In the genomic region with DNA sequence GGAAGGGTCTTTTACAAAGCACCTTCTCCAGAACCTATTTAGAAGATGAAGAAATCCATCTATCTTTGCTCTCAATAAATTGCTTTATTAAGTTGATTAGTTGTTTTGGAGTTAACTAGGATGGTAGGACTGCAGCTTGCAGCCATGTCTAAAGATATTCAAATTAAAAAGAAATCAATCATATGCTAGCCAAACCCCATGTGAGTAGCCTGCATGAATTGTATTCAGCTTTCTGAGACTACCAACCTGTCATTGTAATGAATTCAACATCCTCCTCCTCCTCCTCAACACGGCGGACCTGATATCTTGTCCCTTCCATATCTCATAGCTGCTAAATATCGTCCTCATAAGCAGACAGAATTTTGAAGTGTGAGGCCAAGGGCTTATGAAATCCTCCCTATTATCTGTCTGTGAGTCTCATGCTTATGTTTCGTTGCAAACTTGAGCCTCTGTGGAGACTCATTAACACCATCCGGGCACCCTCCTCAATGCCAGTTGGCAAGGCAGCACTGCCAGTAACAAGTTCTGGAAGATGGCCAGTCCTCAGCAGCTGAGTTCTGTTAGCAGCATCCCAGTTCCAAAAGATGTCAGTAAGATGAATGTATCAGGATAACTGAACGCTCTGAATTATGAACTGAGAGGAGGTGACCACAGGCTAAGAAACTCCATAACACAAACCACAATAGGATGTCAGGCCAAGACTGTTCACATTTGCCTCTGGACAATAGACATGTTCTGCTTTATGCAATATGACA, we compare ENCODE assay signal across 8 mouse cellular contexts. TPM values are rescaled to one million over a fixed set of nuclear protein-coding genes. Genes with fewer than 3 reads are reported as not detected.
A peak's percentile ranks its signal among the peaks of the same experiment; 100 is the strongest.
DNase-seq lines count a peak whose midpoint lies in the region; ATAC-seq lines count a peak whose summit lies in the region.
"Had no signal": no experiment of that assay in that cellular context is flagged by ENCODE, and none has a peak within 500 bp of the region (broad histone marks: within the 10 kb centered on the region; RNA-seq: fewer than 3 reads in every experiment).

No protein-coding gene starts in this region.

- H3K9me3 ChIP-seq in kidney, embryonic 16.5 days (ENCODE audit: low read length): no peaks in the 10 kb centered on the region

- H3K36me3 ChIP-seq in kidney, embryonic 16.5 days (ENCODE audit: insufficient read depth, low read length): no peaks in the 10 kb centered on the region

- no peak overlapping the region for H3K27ac ChIP-seq in kidney, embryonic 16.5 days (ENCODE audit: low read length)
- H3K27ac ChIP-seq: liver, embryonic 14.5 days had no signal

- H3K4me1 ChIP-seq in kidney, embryonic 16.5 days (ENCODE audit: insufficient read depth, low read length): no peaks in the 10 kb centered on the region

- H3K27me3 ChIP-seq in kidney, embryonic 16.5 days (ENCODE audit: insufficient read depth, low read length): no peaks in the 10 kb centered on the region

- ATAC-seq in kidney, embryonic 16.5 days (ENCODE audit: low FRiP score, low TSS enrichment): no peak

- WGBS in kidney, embryonic 16.5 days: 81% methylated on average over 6 of the region's 6 CpGs

- H3K9ac ChIP-seq in kidney, embryonic 16.5 days (replicated peaks; ENCODE audit: low read length): no peak overlapping the region
- H3K9ac ChIP-seq: liver, embryonic 14.5 days had no signal

- H3K4me3 ChIP-seq in kidney, embryonic 16.5 days (ENCODE audit: low read length): no peak overlapping the region

- no peak overlapping the region for H3K4me2 ChIP-seq in kidney, embryonic 16.5 days (replicated peaks; ENCODE audit: low read depth, low read length)

- DNase-seq in retina, adult 2 months (ENCODE audit: low read depth, low spot score): peak; percentile 11
- DNase-seq in retina, postnatal 1 day: no peak
- DNase-seq in frontal cortex, postnatal 10 days (ENCODE audit: low spot score in 2 of 2): peak; percentile 62 to 63
- peak; percentile 10 to 76 for DNase-seq in left cerebral cortex, adult 8-10 months (ENCODE audit: low spot score in 2 of 2)
- DNase-seq in right cerebral cortex, postnatal 25 days: peak; percentile 59
- no peak for DNase-seq in thymus, postnatal 36 days

RNA-seq across cellular contexts. Expression of a gene that starts 55.0 kb away (rescaled TPM):
- 1 to 10 TPM; 4.6 to 5.4 (median 5.1) TPM for total RNA-seq in left cerebral cortex, adult 8-10 months (2022)
- polyA plus RNA-seq in kidney, embryonic 16.5 days (2015; fragmentation: Nextera tagmentation; extraction: Ambion mirVana): 0.91 and 1.5 TPM in 2 replicates

Comparison
In these comparisons a context has a peak if more than half of its experiments do, and no peak if none do; other contexts are left out.
1. DNase-seq: peak in retina, adult 2 months (single experiment), frontal cortex, postnatal 10 days (2 of 2), left cerebral cortex, adult 8-10 months (2 of 2) and right cerebral cortex, postnatal 25 days (single experiment); none in retina, postnatal 1 day (single experiment) and thymus, postnatal 36 days (0 of 2).